Mouse (Mus musculus): Measurements from ENCODE around the gene Olfr26.
"Not testable (repeated sequence)": the region's sequence is repeated elsewhere in the genome, so short reads cannot be mapped to it uniquely, and the experiment has no call there.

Gene Olfr26

GRCm38 (mm10) chr9:38854760-38855159 is at the start of gene Olfr26:
Gene Olfr26, plus strand, starts transcription at chr9:38855060.
- DNase-seq, result no peak

- peak; percentile 8 for DNase-seq
Observed at GRCm38 (mm10) chr9:38805696-38806095, 49.2 kb upstream of the Olfr26 start.

DNA sequence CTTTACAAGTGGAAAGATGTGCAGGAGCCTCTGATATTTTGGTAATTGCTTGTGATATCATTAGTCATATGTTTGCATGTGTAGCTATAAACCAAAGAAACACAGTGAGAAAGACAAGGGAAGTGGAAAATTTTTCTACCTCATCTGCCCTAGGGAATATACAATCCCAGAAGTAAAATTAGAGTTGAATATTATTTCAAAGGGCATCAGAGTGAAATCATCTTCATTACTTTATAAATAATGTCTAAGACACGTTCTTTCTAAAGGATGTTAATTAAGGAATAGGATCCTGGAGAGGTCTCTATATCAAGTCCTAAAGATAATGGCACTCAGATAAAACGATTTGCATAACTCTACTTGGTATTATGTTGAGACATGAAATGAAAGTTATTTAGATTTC is 40.5 kb upstream of the Olfr26 start, which contains the start of gene Olfr922:
Gene Olfr922 (plus strand): TSS at position 301 of the 400 bp plus-strand sequence.
- no peak for DNase-seq

GRCm38 (mm10) chr9:38815458-38815986 is 39.3 kb upstream of the Olfr26 start:
- no peak for DNase-seq

- no peak for DNase-seq
Observed at GRCm38 (mm10) chr9:38826245-38826644, 28.6 kb upstream of the Olfr26 start, which contains the start of gene Olfr923. Gene Olfr923, plus strand, starts transcription at chr9:38826545.

- no peak for DNase-seq
Observed at GRCm38 (mm10) chr9:38833027-38833426, 21.8 kb upstream of the Olfr26 start.

- DNase-seq, result no peak
Observed at GRCm38 (mm10) chr9:38844149-38844548, 10.7 kb upstream of the Olfr26 start, which contains the start of gene Olfr924. Gene Olfr924, plus strand, starts transcription at chr9:38844449.

GRCm38 (mm10) chr9:38874880-38875279 is 20.0 kb downstream of the Olfr26 start:
- not testable (repeated sequence) for DNase-seq

DNA sequence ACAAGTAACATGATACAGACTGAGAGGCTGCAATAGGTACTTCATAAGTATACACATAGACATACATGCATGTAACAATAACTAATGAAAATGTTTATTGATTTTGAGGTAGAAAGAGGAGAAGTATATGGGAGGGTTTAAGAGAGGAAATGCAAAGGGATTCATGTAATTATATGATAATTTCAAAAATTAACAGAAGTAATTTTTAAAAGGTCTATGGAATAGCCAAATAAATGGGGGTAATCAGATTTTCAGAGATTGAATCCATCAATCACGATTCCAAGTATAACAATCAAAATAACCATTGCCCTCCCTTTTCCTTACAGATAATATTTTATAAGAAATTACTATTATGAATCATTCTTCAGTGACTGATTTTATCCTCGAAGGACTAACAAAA is 22.0 kb downstream of the Olfr26 start, which contains the start of gene Olfr926:
Gene Olfr926 (plus strand): TSS at position 301 of the 400 bp plus-strand sequence.
- no peak for DNase-seq
